Mouse (Mus musculus) bone marrow macrophage, adult 2 months (primary cell): ENCODE results near the gene Sfxn5. TPM values are rescaled to one million over a fixed set of nuclear protein-coding genes. Genes with fewer than 3 reads are reported as not detected.

Experiments used
- H3K27ac ChIP-seq: 2 replicates; pipeline ENCODE4 v1.5.1; 2012; ENCODE audit warnings: low read depth, low read length; ENCODE audit not compliant: insufficient read depth
- H3K4me1 ChIP-seq: 2 replicates; pipeline ENCODE4 v1.6.1; 2012; ENCODE audit warnings: low read length; ENCODE audit not compliant: control insufficient read depth, insufficient read depth
- H3K4me3 ChIP-seq: 2 replicates; pipeline ENCODE4 v1.5.1; 2012; ENCODE audit warnings: mild to moderate bottlenecking, low read length, moderate library complexity; ENCODE audit not compliant: insufficient read depth
- CTCF ChIP-seq: IDR thresholded peaks from 2 replicates; pipeline ENCODE4 v1.5.1; 2012; ENCODE audit warnings: low read depth, mild to moderate bottlenecking, low read length, moderate library complexity
- POLR2A ChIP-seq: IDR thresholded peaks from 2 replicates; pipeline ENCODE4 v1.6.1; 2012; ENCODE audit warnings: mild to moderate bottlenecking, low read depth, low read length, borderline replicate concordance
- polyA plus RNA-seq: library from polyadenylated mRNA; stranded (reverse); fragments of >200 nt; gene quantifications from 2 replicates; pipeline ENCODE4 v1.2.4, GENCODE M21; 2012; ENCODE audit not compliant: missing spikeins, insufficient read depth, insufficient read length

Sfxn5 gene
- polyA plus RNA-seq, 1 experiment: 15.2 TPM

DNA sequence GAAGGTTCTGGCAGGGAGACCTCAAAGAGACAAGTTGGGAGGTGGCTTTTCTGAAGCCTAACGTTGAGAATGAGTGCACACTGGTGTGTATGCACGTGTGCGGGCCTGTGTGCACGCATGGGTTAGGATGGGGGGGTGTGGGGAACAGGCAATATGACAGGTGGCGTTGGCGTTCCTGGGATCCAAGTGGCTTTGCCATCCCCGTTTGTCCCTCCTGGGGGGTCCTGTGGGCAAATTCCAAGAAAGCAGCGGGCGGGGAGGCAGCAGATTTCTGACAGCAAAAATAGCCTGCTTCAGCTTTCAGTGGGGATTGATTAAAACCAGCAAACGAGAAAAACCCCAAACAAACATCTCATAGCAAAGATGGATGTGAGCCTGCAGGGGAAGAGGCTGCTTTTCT is 110.7 kb downstream of the Sfxn5 start:
- H3K27ac ChIP-seq: no peak overlapping the region
- no peaks in the 10 kb centered on the region for H3K4me1 ChIP-seq
- TF ChIP-seq POLR2A: no peak
- TF ChIP-seq CTCF: no peak
- H3K4me3 ChIP-seq: no peak overlapping the region

GRCm38 (mm10) chr6:85220917-85221316 is 112.3 kb downstream of the Sfxn5 start:
- no peak overlapping the region for H3K4me3 ChIP-seq
- TF ChIP-seq POLR2A (no peak), CTCF (no peak)
- H3K27ac ChIP-seq: no peak overlapping the region
- H3K4me1 ChIP-seq: no peaks in the 10 kb centered on the region

DNA sequence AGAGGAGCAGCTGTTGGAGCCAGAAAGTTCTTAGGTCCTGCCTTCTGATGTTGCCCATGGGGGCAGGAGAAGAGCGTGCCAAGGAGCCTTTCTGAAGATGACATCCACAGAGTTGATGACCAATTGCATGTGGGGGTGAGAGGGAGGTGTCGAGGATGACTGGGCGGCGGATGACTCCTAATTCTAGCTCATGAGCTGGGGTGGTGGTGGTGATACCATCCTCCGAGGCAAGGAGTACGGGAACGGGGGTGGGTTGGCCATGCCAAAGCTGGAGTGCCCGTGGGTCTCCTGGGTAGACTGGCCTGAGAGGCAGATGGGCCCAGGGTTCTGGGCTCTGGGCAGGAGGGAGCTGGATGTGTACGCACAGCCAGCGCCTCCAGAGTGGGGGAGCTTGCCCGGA is 113.5 kb downstream of the Sfxn5 start:
- H3K4me3 ChIP-seq: no peak overlapping the region

DNA sequence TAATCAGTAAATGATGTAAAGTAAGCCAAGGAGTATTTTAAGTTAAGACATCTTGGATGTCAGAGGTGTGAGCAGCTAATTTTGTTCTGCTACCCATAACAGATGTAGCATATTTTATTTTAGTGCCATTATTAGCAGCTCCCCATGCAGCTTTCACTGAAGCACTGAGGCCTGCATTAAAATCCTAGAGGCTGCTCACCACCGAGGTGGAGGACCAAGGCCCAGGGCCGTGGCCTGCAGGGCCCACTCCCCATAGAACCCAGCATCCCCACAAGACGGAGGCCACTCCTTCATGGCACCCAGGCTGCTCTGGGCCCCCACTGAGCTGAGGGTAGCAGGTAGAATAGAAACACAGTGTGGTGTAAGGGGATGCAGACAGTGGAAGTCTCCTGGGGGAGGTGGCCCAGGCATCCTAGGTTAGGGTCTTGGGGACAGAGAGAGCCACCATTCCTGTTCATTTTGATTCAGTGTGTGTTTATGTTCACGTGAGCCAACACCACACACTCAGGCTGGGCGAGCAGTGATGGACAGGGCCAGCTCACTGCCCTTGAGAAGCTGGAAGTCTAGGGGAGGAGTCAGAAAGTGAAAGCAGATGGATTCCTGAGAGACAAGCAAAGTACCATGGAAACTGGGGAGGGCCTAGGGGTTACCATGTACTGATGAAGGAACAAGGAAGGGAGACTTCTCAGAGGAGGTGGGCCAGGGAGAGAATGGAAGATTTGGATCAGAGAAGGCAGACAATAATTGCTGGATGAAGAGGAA is 114.4 kb downstream of the Sfxn5 start:
- Histone ChIP-seq H3K4me3 (no peak overlapping the region), H3K27ac (no peak overlapping the region), H3K4me1 (no peaks in the 10 kb centered on the region)
- TF ChIP-seq CTCF (no peak), POLR2A (no peak)

More for the DNA sequence above, 113.5 kb downstream of the Sfxn5 start:
- Histone ChIP-seq H3K27ac (no peak overlapping the region), H3K4me1 (no peaks in the 10 kb centered on the region)
- TF ChIP-seq POLR2A: no peak
- TF ChIP-seq CTCF: no peak

DNA sequence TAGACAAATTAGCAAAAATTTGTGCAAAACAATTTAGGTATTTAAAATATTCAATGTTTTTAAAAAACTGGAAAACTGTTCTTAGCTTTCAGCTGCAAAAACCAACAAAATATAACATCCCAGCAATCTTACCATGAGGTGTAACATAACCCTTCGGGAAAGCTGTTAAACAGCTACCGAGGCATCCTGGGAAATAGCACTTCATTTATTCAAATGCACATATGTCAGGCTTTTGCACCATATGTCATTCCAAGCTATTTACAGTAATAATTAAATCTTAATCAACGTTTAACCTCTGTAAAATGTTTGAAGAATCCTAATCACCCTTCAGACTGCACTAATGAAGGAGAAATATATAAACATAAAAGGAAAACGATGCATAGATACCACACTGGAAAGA is 115.0 kb downstream of the Sfxn5 start:
- no peak for TF ChIP-seq CTCF
- no peak for TF ChIP-seq POLR2A
- H3K4me3 ChIP-seq: no peak overlapping the region
- H3K27ac ChIP-seq: no peak overlapping the region
- no peaks in the 10 kb centered on the region for H3K4me1 ChIP-seq

GRCm38 (mm10) chr6:85210686-85211085 is 122.5 kb downstream of the Sfxn5 start:
- Histone ChIP-seq H3K27ac (no peak overlapping the region), H3K4me3 (no peak overlapping the region), H3K4me1 (no peaks in the 10 kb centered on the region; the same call in 1 of the 2 replicates)
- TF ChIP-seq CTCF (no peak), POLR2A (no peak)

- no peaks in the 10 kb centered on the region; the same call in 1 of the 2 replicates for H3K4me1 ChIP-seq
- no peak for TF ChIP-seq CTCF
- TF ChIP-seq POLR2A: no peak
- no peak overlapping the region for H3K27ac ChIP-seq
- H3K4me3 ChIP-seq: no peak overlapping the region
Measured at GRCm38 (mm10) chr6:85209226-85209967, 123.8 kb downstream of the Sfxn5 start.

DNA sequence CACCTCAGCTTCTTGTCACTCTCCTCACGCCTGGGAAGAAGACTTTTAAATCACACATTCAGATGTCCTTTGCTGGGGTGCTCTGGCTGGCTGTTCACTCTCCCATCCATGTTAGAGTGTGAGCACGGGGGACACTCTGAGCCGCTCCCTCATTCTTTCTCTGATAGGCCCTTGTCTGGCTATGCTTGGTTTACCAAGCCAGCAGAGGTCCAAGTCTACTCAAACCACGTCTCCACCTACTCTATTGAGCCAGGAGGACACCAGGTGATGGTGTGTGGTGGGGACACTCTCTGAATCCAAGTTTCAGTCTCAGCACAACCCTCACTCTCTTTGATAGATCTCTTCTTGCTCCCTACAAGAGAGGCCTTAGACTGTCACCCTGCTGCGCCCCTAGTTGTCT is 125.9 kb downstream of the Sfxn5 start:
- no peak overlapping the region for H3K27ac ChIP-seq
- no peak overlapping the region for H3K4me3 ChIP-seq
- H3K4me1 ChIP-seq: no peaks in the 10 kb centered on the region; the same call in 1 of the 2 replicates
- no peak for TF ChIP-seq POLR2A
- no peak for TF ChIP-seq CTCF

DNA sequence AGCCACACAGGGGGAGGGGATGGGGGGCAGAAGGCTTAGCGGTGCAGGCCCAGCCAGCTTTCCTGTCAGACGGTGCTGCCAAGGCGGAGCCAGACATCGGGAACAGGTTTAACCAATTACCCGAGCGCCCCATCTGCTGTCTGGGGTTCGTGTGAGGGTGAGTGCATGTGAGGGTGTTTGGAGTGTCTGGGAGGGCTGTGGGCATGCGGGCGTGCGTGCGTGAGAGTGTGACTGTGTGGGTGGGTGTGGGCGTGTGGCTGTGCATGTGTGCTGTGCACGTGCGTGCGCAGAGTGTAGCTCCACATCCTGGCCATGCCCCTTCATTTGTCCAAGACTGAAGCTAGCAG is 126.3 kb downstream of the Sfxn5 start:
- TF ChIP-seq POLR2A (no peak), CTCF (no peak)
- H3K4me3 ChIP-seq: no peak overlapping the region
- H3K27ac ChIP-seq: no peak overlapping the region
- H3K4me1 ChIP-seq: no peaks in the 10 kb centered on the region; the same call in 1 of the 2 replicates
